Mouse (Mus musculus): ENCODE data around the gene Slc25a1. TPM values are rescaled to one million over a fixed set of nuclear protein-coding genes. Genes with fewer than 3 reads are reported as not detected.

The Slc25a1 gene
- 15.7 TPM for total RNA-seq (2023)

GRCm38 (mm10) chr16:17928087-17928580, at the start of gene Slc25a1:
TSS of gene Slc25a1 (minus strand) at chr16:17928219.

DNA sequence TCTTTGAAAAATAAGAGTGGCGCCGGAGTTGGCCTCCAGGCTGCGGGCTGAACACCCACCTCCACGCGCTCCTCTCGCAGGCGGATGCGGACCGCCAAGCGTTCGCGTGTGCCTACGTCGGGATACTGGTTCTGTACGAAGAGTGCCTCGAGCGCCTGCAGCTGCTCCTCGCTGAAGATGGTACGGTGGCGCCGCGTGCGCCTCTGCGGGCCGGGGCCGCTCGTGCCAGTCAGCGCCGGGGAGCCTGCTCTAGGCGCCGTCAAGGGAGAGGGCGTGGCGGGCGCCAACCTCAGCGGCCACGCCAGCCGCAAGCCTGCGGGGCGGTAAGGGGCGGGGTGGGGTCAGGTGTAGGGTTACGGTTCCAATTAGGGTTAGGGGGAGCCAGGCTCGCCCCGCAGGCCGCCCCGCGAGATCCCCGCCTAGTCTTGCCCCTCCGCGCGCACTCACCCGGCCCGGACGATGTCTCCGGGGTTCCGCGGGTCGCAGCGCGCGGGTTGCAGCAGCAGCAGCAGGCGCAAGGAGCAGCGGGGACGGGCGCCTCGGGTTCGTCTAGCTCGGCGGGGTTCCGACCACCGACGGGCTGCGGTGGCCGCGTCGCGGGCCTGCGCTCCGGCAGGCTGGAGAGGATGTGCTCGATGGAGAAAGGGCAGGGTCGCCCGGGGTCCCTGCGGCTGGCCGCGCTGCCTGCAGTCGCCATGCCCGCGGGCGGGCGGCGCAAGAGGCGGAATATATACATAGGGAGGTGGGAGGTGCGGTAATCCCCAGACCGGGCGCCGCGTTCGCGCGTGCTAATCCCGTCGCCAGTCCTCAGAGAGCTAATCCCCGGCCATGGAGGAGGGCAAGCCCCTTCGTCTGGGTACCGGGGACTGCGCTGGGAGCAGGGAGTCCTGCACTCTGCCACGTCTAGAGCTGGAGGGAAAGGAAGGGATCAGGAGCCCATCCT, 13.4 kb downstream of the Slc25a1 start, which contains the start of gene Gsc2:
TSS of gene Gsc2 (minus strand) at position 753 of the 943 bp plus-strand sequence.

GRCm38 (mm10) chr16:17911052-17911595, 16.9 kb downstream of the Slc25a1 start, which contains the start of gene Ess2:
TSS of gene Ess2 (minus strand) at chr16:17911348.

GRCm38 (mm10) chr16:17898462-17898861, 29.6 kb downstream of the Slc25a1 start, which contains the start of the genes Dgcr2 and Tssk2:
TSS of gene Dgcr2 (minus strand) at chr16:17898562.
TSS of gene Tssk2 (plus strand) at chr16:17898637.

DNA sequence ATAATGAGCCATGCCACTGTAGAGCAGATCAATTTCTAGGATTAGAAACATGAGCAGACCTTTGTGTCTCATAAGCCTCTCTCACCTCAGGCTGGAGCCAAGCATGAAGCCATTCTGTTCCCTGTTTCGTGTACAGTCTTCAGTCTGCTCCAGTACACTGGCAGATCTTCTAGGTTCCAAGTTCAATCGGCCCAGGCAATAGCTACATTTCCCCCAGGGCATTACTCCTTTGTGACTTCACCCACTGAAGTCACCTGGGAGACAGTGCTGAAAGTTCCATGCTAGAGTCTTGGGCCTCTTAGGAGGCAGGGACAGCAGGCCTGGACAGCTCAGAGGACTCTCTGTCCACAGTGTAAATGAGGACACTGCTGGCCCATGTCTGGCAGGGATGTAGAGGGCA, 34.1 kb downstream of the Slc25a1 start, which contains the start of gene Tssk1:
TSS of gene Tssk1 (plus strand) at position 301 of the 400 bp plus-strand sequence.

GRCm38 (mm10) chr16:17891567-17891959, 36.5 kb downstream of the Slc25a1 start, which contains the start of gene Gm20518:
TSS of gene Gm20518 (minus strand) at chr16:17891671.

Other genes starting within 250 kb of the Slc25a1 start
- 137 TPM for gene Med15, start 195.3 kb downstream of the Slc25a1 start, total RNA-seq (2023)
- 22.1 TPM for gene Klhl22, start 168.6 kb downstream of the Slc25a1 start, total RNA-seq (2023)
- gene Scarf2, start 130.9 kb downstream of the Slc25a1 start, total RNA-seq (2023): 0.53 TPM
- gene B830017H08Rik, start 95.1 kb downstream of the Slc25a1 start, total RNA-seq (2023): not detected
- gene Car15, start 89.9 kb downstream of the Slc25a1 start, total RNA-seq (2023): 17.4 TPM
- gene Gm20518, start 36.5 kb downstream of the Slc25a1 start, total RNA-seq (2023): 4.2 TPM
- gene Tssk1, start 34.0 kb downstream of the Slc25a1 start, total RNA-seq (2023): not detected
- 73.1 TPM for gene Dgcr2, start 29.7 kb downstream of the Slc25a1 start, total RNA-seq (2023)
- gene Tssk2, start 29.6 kb downstream of the Slc25a1 start, total RNA-seq (2023): not detected
- gene Ess2, start 16.9 kb downstream of the Slc25a1 start, total RNA-seq (2023): 72.0 TPM
- gene Gsc2, start 13.2 kb downstream of the Slc25a1 start, total RNA-seq (2023): not detected
- gene Vpreb2, start 52.2 kb upstream of the Slc25a1 start, total RNA-seq (2023): not detected
- 5.5 TPM for gene Dgcr6, start 124.6 kb upstream of the Slc25a1 start, total RNA-seq (2023)
- gene Prodh, start 162.0 kb upstream of the Slc25a1 start, total RNA-seq (2023): 6.0 TPM
- gene Rtn4r, start 199.4 kb upstream of the Slc25a1 start, total RNA-seq (2023): not detected

Data from CD4-positive naive resting alpha-beta T cell, adult 57 days (primary cell).